Mouse (Mus musculus): Measurements from ENCODE around the gene Gucy2g.

GRCm38 (mm10) chr19:55227135-55227534 lies 13.9 kb downstream of the Gucy2g start:
- TF ChIP-seq CTCF (IDR thresholded peaks at IDR 0.05; ENCODE audit: low read depth), result peak; percentile 12; the same call in 1 of the 2 replicates
- no peak for TF ChIP-seq EP300 (IDR thresholded peaks at IDR 0.05; ENCODE audit: low read depth)

Measured in heart, postnatal 0 days (tissue).